Mouse (Mus musculus) testis, adult 2 months (tissue): ENCODE results near the gene Cotl1. TPM values are rescaled to one million over a fixed set of nuclear protein-coding genes. Genes with fewer than 3 reads are reported as not detected.

Experiments used
- H3K27ac ChIP-seq: fragments of 200-500 bp; 2 replicates; pipeline ENCODE4 v1.5.1; 2012; ENCODE audit warnings: low read depth, low read length; ENCODE audit not compliant: control insufficient read depth, insufficient read depth
- H3K27me3 ChIP-seq: fragments of 200-500 bp; 2 replicates; pipeline ENCODE4 v1.6.1; 2012; ENCODE audit warnings: mild to moderate bottlenecking, low read length, moderate library complexity; ENCODE audit not compliant: control insufficient read depth, insufficient read depth
- H3K36me3 ChIP-seq: fragments of 200-500 bp; 2 replicates; pipeline ENCODE4 v1.6.1; 2012; ENCODE audit warnings: mild to moderate bottlenecking, low read length; ENCODE audit not compliant: control insufficient read depth, insufficient read depth
- H3K4me1 ChIP-seq: fragments of 200-500 bp; 2 replicates; pipeline ENCODE4 v1.6.1; 2012; ENCODE audit warnings: low read length; ENCODE audit not compliant: control insufficient read depth, insufficient read depth
- H3K4me3 ChIP-seq: fragments of 200-500 bp; 2 replicates; pipeline ENCODE4 v1.5.1; 2012; ENCODE audit warnings: low read depth, mild to moderate bottlenecking, low read length, moderate library complexity, mixed read lengths; ENCODE audit not compliant: control insufficient read depth
- CTCF ChIP-seq: fragments of 200-500 bp; IDR thresholded peaks from 2 replicates; pipeline ENCODE4 v1.5.1; 2012; ENCODE audit warnings: low read depth, mild to moderate bottlenecking, inconsistent platforms, low read length, moderate library complexity; ENCODE audit not compliant: control insufficient read depth, insufficient read depth, insufficient replicate concordance
- POLR2A ChIP-seq: fragments of 200-500 bp; IDR thresholded peaks from 2 replicates; pipeline ENCODE4 v1.6.1; 2012; ENCODE audit warnings: low read depth, mild to moderate bottlenecking, inconsistent platforms, low read length, moderate library complexity; ENCODE audit not compliant: control insufficient read depth
- polyA plus RNA-seq: library from polyadenylated mRNA; depleted of rRNA; stranded (reverse); fragments of >200 nt; gene quantifications from 2 replicates; pipeline ENCODE4 v1.2.3, GENCODE M21; 2012

The Cotl1 gene
- polyA plus RNA-seq, 1 experiment: 20.0 TPM

GRCm38 (mm10) chr8:119831336-119831995 is 8.9 kb downstream of the Cotl1 start:
- no peak overlapping the region for H3K27ac ChIP-seq
- no peaks in the 10 kb centered on the region for H3K36me3 ChIP-seq
- peaks cover 9% of the 10 kb centered on the region for H3K4me1 ChIP-seq
- H3K4me3 ChIP-seq: peak overlapping the region; percentile 63
- TF ChIP-seq POLR2A (no peak), CTCF (no peak)
- H3K27me3 ChIP-seq: no peaks in the 10 kb centered on the region

- TF ChIP-seq CTCF (no peak), POLR2A (peak; percentile 67; the same call in 1 of the 2 replicates)
Measured at GRCm38 (mm10) chr8:119830589-119830988, 9.8 kb downstream of the Cotl1 start.

GRCm38 (mm10) chr8:119829870-119830580 is 10.3 kb downstream of the Cotl1 start:
- peak overlapping the region; percentile 63 for H3K4me3 ChIP-seq
- no peaks in the 10 kb centered on the region for H3K36me3 ChIP-seq
- TF ChIP-seq CTCF: no peak
- TF ChIP-seq POLR2A: no peak
- no peak overlapping the region for H3K27ac ChIP-seq
- H3K4me1 ChIP-seq: peaks cover 9% of the 10 kb centered on the region
- H3K27me3 ChIP-seq: no peaks in the 10 kb centered on the region

More at GRCm38 (mm10) chr8:119830589-119830988, 9.8 kb downstream of the Cotl1 start:
- Histone ChIP-seq H3K4me3 (peak overlapping the region; percentile 63), H3K27me3 (no peaks in the 10 kb centered on the region), H3K4me1 (peaks cover 9% of the 10 kb centered on the region), H3K27ac (no peak overlapping the region), H3K36me3 (no peaks in the 10 kb centered on the region)

- Histone ChIP-seq H3K36me3 (no peaks in the 10 kb centered on the region), H3K27ac (no peak overlapping the region), H3K27me3 (no peaks in the 10 kb centered on the region), H3K4me3 (peak overlapping the region; percentile 63), H3K4me1 (peaks cover 9% of the 10 kb centered on the region)
- TF ChIP-seq CTCF: no peak
- TF ChIP-seq POLR2A: no peak
Measured at GRCm38 (mm10) chr8:119829420-119829819, 10.9 kb downstream of the Cotl1 start.

GRCm38 (mm10) chr8:119829015-119829414 is 11.3 kb downstream of the Cotl1 start:
- TF ChIP-seq CTCF (no peak), POLR2A (no peak)
- H3K4me1 ChIP-seq: peaks cover 9% of the 10 kb centered on the region
- no peaks in the 10 kb centered on the region for H3K36me3 ChIP-seq
- H3K27me3 ChIP-seq: no peaks in the 10 kb centered on the region
- H3K27ac ChIP-seq: no peak overlapping the region
- H3K4me3 ChIP-seq: peak overlapping the region; percentile 63

GRCm38 (mm10) chr8:119827721-119828153 is 12.6 kb downstream of the Cotl1 start:
- Histone ChIP-seq H3K36me3 (no peaks in the 10 kb centered on the region), H3K4me1 (peaks cover 9% of the 10 kb centered on the region), H3K27ac (no peak overlapping the region), H3K4me3 (peak overlapping the region; percentile 70), H3K27me3 (no peaks in the 10 kb centered on the region)
- TF ChIP-seq POLR2A: no peak
- no peak for TF ChIP-seq CTCF

GRCm38 (mm10) chr8:119826982-119827381 is 13.4 kb downstream of the Cotl1 start:
- peaks cover 9% of the 10 kb centered on the region for H3K4me1 ChIP-seq
- H3K36me3 ChIP-seq: no peaks in the 10 kb centered on the region
- no peaks in the 10 kb centered on the region for H3K27me3 ChIP-seq
- H3K27ac ChIP-seq: no peak overlapping the region
- TF ChIP-seq POLR2A: no peak
- peak overlapping the region; percentile 55 for H3K4me3 ChIP-seq
